Mouse (Mus musculus) kidney, embryonic 16.5 days (tissue): ENCODE data around the gene Tmem33. TPM values are rescaled to one million over a fixed set of nuclear protein-coding genes. Genes with fewer than 3 reads are reported as not detected.

ENCODE experiments used
- ATAC-seq: fragments of 200-750 bp; cut with Nextera tagmentation; 2 replicates; pipeline ENCODE4 v1.8.0; 2017; ENCODE audit warnings: moderate TSS enrichment; ENCODE audit not compliant: low FRiP score, low TSS enrichment
- H3K27ac ChIP-seq: fragments of 300-500 bp; sonication (generic); 2 replicates; pipeline ENCODE4 v1.5.1; 2014; ENCODE audit warnings: low read length
- H3K27me3 ChIP-seq: fragments of 300-500 bp; sonication (generic); 2 replicates; pipeline ENCODE4 v1.6.1; 2014; ENCODE audit warnings: low read length, control low read depth, mixed read lengths; ENCODE audit not compliant: insufficient read depth
- H3K36me3 ChIP-seq: fragments of 300-500 bp; sonication (generic); 2 replicates; pipeline ENCODE4 v1.6.1; 2014; ENCODE audit warnings: low read length, control low read depth, mixed read lengths; ENCODE audit not compliant: insufficient read depth
- H3K4me1 ChIP-seq: fragments of 300-500 bp; sonication (generic); 2 replicates; pipeline ENCODE4 v1.6.1; 2014; ENCODE audit warnings: low read length, control low read depth, mixed read lengths; ENCODE audit not compliant: insufficient read depth
- H3K4me2 ChIP-seq: fragments of 300-500 bp; sonication (generic); replicated peaks from 2 replicates; pipeline ENCODE4 v1.6.1; 2014; ENCODE audit warnings: low read depth, low read length
- H3K4me3 ChIP-seq: fragments of 300-500 bp; sonication (generic); 2 replicates; pipeline ENCODE4 v1.5.1; 2014; ENCODE audit warnings: mild to moderate bottlenecking, low read length
- H3K9ac ChIP-seq: fragments of 300-500 bp; sonication (generic); replicated peaks from 2 replicates; pipeline ENCODE4 v1.6.1; 2014; ENCODE audit warnings: low read length
- H3K9me3 ChIP-seq: fragments of 300-500 bp; sonication (generic); 2 replicates; pipeline ENCODE4 v1.6.1; 2016; ENCODE audit warnings: low read length, control low read depth
- WGBS: fragments of 180-500 bp; shearing (Covaris S2); extraction: QIAGEN DNeasy Blood & Tissue Kit; methylation state at CpG from one replicate; pipeline ENCODE4 v1.1.7; 2014; 5-methylcytosine and 5-hydroxymethylcytosine counted together
- polyA plus RNA-seq: library from polyadenylated mRNA; unstranded; fragments of >200 nt; fragmentation: Nextera tagmentation; extraction: Ambion mirVana; gene quantifications from 2 replicates; pipeline ENCODE4 v1.2.1, GENCODE M21; 2015

The Tmem33 gene
- polyA plus RNA-seq, 1 experiment from 2014 or later, result 113 TPM

GRCm38 (mm10) chr5:67224122-67224502 is 36.3 kb upstream of the Tmem33 start:
- Histone ChIP-seq H3K36me3 (no peaks in the 10 kb centered on the region), H3K4me3 (no peak overlapping the region), H3K4me2 (no peak overlapping the region), H3K9me3 (peaks cover 7% of the 10 kb centered on the region), H3K4me1 (peaks cover 11% of the 10 kb centered on the region), H3K27ac (no peak overlapping the region), H3K9ac (no peak overlapping the region), H3K27me3 (peaks cover 94% of the 10 kb centered on the region)
- whole genome bisulfite sequencing, result 11% methylated on average over 6 of the region's 6 CpGs
- ATAC-seq, result no peak

- Histone ChIP-seq H3K4me2 (no peak overlapping the region), H3K27ac (no peak overlapping the region), H3K27me3 (peaks cover 98% of the 10 kb centered on the region), H3K4me1 (peaks cover 17% of the 10 kb centered on the region), H3K9me3 (peaks cover 7% of the 10 kb centered on the region), H3K36me3 (no peaks in the 10 kb centered on the region), H3K9ac (no peak overlapping the region), H3K4me3 (no peak overlapping the region)
- ATAC-seq, result no peak
- WGBS, result 42% methylated on average over 7 of the region's 7 CpGs
Observed at GRCm38 (mm10) chr5:67225758-67226157, 34.6 kb upstream of the Tmem33 start.

- 9% methylated on average over 11 of the region's 11 CpGs for WGBS
- ATAC-seq, result no peak
- H3K9me3 ChIP-seq, result peaks cover 7% of the 10 kb centered on the region
- no peak overlapping the region for H3K9ac ChIP-seq
- H3K36me3 ChIP-seq, result no peaks in the 10 kb centered on the region
- no peak overlapping the region for H3K4me2 ChIP-seq
- peaks cover 21% of the 10 kb centered on the region for H3K4me1 ChIP-seq
- H3K27ac ChIP-seq, result no peak overlapping the region
- peaks cover 98% of the 10 kb centered on the region for H3K27me3 ChIP-seq
- no peak overlapping the region for H3K4me3 ChIP-seq
Observed at GRCm38 (mm10) chr5:67227261-67227660, 33.1 kb upstream of the Tmem33 start.

DNA sequence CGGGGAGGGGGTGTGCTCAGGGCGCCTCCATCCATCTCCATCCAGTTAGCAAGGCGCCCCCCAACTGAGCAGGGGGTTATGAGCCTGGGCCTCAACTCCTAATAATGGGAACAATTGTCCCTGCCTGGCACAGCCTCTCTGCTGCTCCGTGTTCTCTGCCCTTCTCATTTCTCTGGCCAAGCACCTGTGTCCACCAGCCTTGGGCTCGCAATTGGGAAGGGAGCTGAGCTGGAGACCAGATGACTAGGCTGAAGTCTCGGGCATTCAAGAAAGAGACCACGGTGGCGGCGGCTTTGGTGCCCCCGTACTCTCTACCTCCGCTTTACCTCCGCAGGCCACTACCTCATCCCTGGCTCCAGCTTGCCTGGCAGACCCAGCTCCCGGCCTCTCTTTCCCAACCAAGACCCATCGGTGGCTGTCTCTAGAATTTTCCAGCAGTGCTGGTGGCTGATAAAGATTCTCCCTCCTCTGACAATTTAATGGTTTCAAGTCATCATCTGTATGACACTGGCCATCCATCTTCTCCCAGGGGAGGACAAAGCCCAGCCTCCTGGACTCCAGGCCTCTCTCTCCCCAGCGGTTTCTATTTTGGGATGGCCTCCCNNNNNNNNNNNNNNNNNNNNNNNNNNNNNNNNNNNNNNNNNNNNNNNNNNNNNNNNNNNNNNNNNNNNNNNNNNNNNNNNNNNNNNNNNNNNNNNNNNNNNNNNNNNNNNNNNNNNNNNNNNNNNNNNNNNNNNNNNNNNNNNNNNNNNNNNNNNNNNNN is 32.5 kb upstream of the Tmem33 start:
- Histone ChIP-seq H3K4me3 (no peak overlapping the region), H3K27ac (no peak overlapping the region)
- no peak for ATAC-seq

DNA sequence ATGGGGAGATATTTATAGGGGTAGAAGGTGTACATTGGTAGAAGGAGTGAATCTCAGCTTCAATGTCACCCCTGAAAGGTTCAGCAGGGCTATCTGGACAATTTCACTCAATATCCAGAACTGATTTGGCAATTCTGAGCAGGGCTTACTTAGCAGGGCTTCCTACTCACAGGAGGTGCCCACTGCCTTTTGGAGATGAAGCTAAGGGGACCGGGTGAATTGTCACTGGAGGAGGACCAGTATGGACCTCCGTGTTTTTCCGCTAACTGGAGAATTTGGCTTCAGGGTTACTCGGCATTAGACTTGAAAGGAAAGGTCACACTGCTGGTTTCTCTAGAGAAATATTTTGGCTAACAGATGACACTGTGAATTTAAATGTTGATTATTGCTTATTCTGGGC is 25.7 kb upstream of the Tmem33 start:
- Histone ChIP-seq H3K9ac (no peak overlapping the region), H3K27me3 (peaks cover 68% of the 10 kb centered on the region), H3K36me3 (no peaks in the 10 kb centered on the region), H3K4me2 (no peak overlapping the region), H3K9me3 (no peaks in the 10 kb centered on the region), H3K27ac (no peak overlapping the region), H3K4me1 (peaks cover 10% of the 10 kb centered on the region), H3K4me3 (no peak overlapping the region)
- 50% methylated on average over 4 of the region's 4 CpGs for WGBS
- ATAC-seq, result no peak

More for the DNA sequence above, 32.5 kb upstream of the Tmem33 start:
- no peak overlapping the region for H3K9ac ChIP-seq
- H3K27me3 ChIP-seq, result peaks cover 98% of the 10 kb centered on the region
- no peak overlapping the region for H3K4me2 ChIP-seq
- peaks cover 7% of the 10 kb centered on the region for H3K9me3 ChIP-seq
- WGBS, result 1% methylated on average over 15 of the region's 15 CpGs
- no peaks in the 10 kb centered on the region for H3K36me3 ChIP-seq
- peaks cover 15% of the 10 kb centered on the region for H3K4me1 ChIP-seq

- Histone ChIP-seq H3K4me3 (no peak overlapping the region), H3K9me3 (no peaks in the 10 kb centered on the region), H3K9ac (no peak overlapping the region), H3K4me1 (peaks cover 7% of the 10 kb centered on the region), H3K4me2 (no peak overlapping the region), H3K27ac (no peak overlapping the region), H3K36me3 (no peaks in the 10 kb centered on the region), H3K27me3 (peaks cover 60% of the 10 kb centered on the region)
- ATAC-seq, result no peak
- 56% methylated on average over 3 of the region's 3 CpGs for WGBS
Observed at GRCm38 (mm10) chr5:67235462-67235861, 24.9 kb upstream of the Tmem33 start.

GRCm38 (mm10) chr5:67236601-67237000 is 23.8 kb upstream of the Tmem33 start:
- WGBS, result 96% methylated on average over 3 of the region's 3 CpGs
- H3K4me3 ChIP-seq, result no peak overlapping the region
- no peaks in the 10 kb centered on the region for H3K9me3 ChIP-seq
- H3K9ac ChIP-seq, result no peak overlapping the region
- no peaks in the 10 kb centered on the region for H3K4me1 ChIP-seq
- no peak overlapping the region for H3K27ac ChIP-seq
- H3K4me2 ChIP-seq, result no peak overlapping the region
- peaks cover 48% of the 10 kb centered on the region for H3K27me3 ChIP-seq
- no peaks in the 10 kb centered on the region for H3K36me3 ChIP-seq
- no peak for ATAC-seq

DNA sequence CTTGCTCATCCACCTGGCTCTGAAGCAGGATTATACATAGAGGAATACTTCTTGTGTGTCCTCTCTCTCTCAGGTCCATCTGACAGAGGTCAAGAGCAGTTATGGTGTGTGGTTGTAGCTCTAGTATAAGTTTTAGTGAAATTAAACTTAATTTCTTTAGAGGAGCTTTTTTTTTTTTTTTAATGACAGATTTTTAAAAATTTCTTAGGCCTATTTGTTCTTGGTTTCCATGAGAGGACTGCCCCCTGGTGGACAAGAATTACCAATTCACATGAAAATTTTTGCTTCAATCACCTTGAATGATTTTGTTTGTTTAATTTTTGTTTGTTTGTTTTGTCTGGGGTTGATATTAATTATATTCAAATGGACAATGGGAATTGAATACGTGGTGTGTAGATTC is 22.1 kb upstream of the Tmem33 start:
- 17% methylated on average over 1 of the region's 1 CpGs for WGBS
- Histone ChIP-seq H3K27me3 (peaks cover 32% of the 10 kb centered on the region), H3K27ac (no peak overlapping the region), H3K36me3 (no peaks in the 10 kb centered on the region), H3K4me3 (no peak overlapping the region), H3K9ac (no peak overlapping the region), H3K4me2 (no peak overlapping the region), H3K4me1 (no peaks in the 10 kb centered on the region), H3K9me3 (no peaks in the 10 kb centered on the region)
- ATAC-seq, result no peak

DNA sequence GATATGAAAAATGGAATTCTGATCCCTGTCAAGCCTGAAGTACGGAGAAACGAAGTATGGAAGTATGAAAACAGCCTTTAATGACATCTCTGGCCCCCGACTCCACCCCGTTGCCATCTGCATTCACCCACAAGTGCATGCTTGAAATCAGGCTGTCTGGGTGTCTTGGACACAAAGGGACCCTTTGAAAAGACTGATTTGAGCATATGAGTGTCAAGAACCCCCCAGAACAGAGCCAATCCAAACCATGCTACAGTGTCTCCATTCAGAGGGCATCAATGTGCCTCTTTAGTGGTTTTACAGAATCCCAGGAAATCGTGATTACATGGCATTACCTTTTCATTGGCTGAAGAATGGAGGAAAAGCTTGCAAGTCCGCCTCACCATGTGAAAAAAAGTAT is 18.7 kb upstream of the Tmem33 start:
- Histone ChIP-seq H3K4me3 (no peak overlapping the region), H3K27ac (no peak overlapping the region), H3K4me1 (no peaks in the 10 kb centered on the region), H3K27me3 (peaks cover 4% of the 10 kb centered on the region), H3K36me3 (no peaks in the 10 kb centered on the region), H3K9me3 (no peaks in the 10 kb centered on the region), H3K4me2 (no peak overlapping the region), H3K9ac (no peak overlapping the region)
- WGBS, result 80% methylated on average over 6 of the region's 6 CpGs
- ATAC-seq, result no peak

DNA sequence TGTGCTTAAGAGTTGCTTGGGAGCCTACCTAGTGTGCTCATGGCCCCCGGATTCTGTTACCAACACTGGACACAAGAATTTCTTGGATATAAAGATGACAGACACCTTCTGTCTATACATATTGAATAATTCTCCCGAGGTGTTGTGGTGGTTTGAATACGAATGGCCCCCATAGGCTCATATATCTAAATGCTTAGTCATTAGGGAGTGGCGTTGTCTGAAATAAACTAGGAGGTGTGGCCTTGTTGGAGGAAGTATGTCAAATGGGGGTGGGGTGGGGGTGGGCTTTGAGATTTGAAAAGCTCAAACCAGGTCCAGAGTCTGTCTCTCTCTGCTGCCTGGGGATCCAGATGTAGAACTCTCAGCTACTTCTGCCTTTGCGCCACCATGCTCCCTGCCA is 17.1 kb upstream of the Tmem33 start:
- H3K27ac ChIP-seq, result no peak overlapping the region
- H3K27me3 ChIP-seq, result no peaks in the 10 kb centered on the region
- H3K4me1 ChIP-seq, result no peaks in the 10 kb centered on the region
- ATAC-seq, result no peak
- no peak overlapping the region for H3K4me3 ChIP-seq
- H3K9ac ChIP-seq, result no peak overlapping the region
- no peaks in the 10 kb centered on the region for H3K9me3 ChIP-seq
- 83% methylated on average over 5 of the region's 5 CpGs for WGBS
- H3K4me2 ChIP-seq, result no peak overlapping the region
- no peaks in the 10 kb centered on the region for H3K36me3 ChIP-seq
